Mouse (Mus musculus) mature B cell (primary cell): ENCODE measurements at regions not wholly inside any gene's neighbourhood (a gene's known extent, or its start where the extent isn't known, plus 50 kb on each side); places are given as distances from the start of the nearest gene placed in this dataset.

Experiments used
- in situ Hi-C: fragments of 300-500 bp; cut with MboI; formaldehyde crosslinking; loops from 2 replicates; pipeline ENCODE4 v1.14.3; 2019

GRCm38 (mm10) chr2:51334437-51334836, 185.5 kb upstream of the Rnd3 start:
- in situ Hi-C loops, result no loop called here

- in situ Hi-C loops, result no loop called here
Observed at GRCm38 (mm10) chr2:51327081-51327480, 178.2 kb upstream of the Rnd3 start.

GRCm38 (mm10) chr2:51321676-51322075, 172.8 kb upstream of the Rnd3 start:
- in situ Hi-C loops, result no loop called here

- in situ Hi-C loops, result no loop called here
Observed at GRCm38 (mm10) chr2:51316452-51316851, 167.5 kb upstream of the Rnd3 start.

GRCm38 (mm10) chr2:51313414-51313813, 164.5 kb upstream of the Rnd3 start:
- in situ Hi-C loops, result no loop called here

- in situ Hi-C loops, result no loop called here
Observed at GRCm38 (mm10) chr2:51306257-51306656, 157.3 kb upstream of the Rnd3 start.

- in situ Hi-C loops, result no loop called here
Observed at GRCm38 (mm10) chr2:51305411-51305810, 156.5 kb upstream of the Rnd3 start.

- in situ Hi-C loops, result no loop called here
Observed at GRCm38 (mm10) chr2:51304694-51305093, 155.8 kb upstream of the Rnd3 start.

- in situ Hi-C loops, result no loop called here
Observed at GRCm38 (mm10) chr2:51290659-51291260, 141.8 kb upstream of the Rnd3 start.

GRCm38 (mm10) chr2:51288678-51289077, 139.8 kb upstream of the Rnd3 start:
- in situ Hi-C loops, result no loop called here

GRCm38 (mm10) chr2:51285632-51286031, 136.7 kb upstream of the Rnd3 start:
- in situ Hi-C loops, result no loop called here

GRCm38 (mm10) chr2:51284781-51285225, 135.9 kb upstream of the Rnd3 start:
- in situ Hi-C loops, result no loop called here

GRCm38 (mm10) chr2:51279396-51280045, 130.6 kb upstream of the Rnd3 start:
- in situ Hi-C loops, result no loop called here

- in situ Hi-C loops, result no loop called here
Observed at GRCm38 (mm10) chr2:51278824-51279223, 129.9 kb upstream of the Rnd3 start.

GRCm38 (mm10) chr2:51278356-51278755, 129.4 kb upstream of the Rnd3 start:
- in situ Hi-C loops, result no loop called here

GRCm38 (mm10) chr2:51276591-51276990, 127.7 kb upstream of the Rnd3 start:
- in situ Hi-C loops, result no loop called here

GRCm38 (mm10) chr2:51273300-51273699, 124.4 kb upstream of the Rnd3 start:
- in situ Hi-C loops, result no loop called here

GRCm38 (mm10) chr2:51268532-51268931, 119.6 kb upstream of the Rnd3 start:
- in situ Hi-C loops, result no loop called here

- in situ Hi-C loops, result no loop called here
Observed at GRCm38 (mm10) chr2:51267662-51268061, 118.8 kb upstream of the Rnd3 start.

GRCm38 (mm10) chr2:51262506-51262905, 113.6 kb upstream of the Rnd3 start:
- in situ Hi-C loops, result no loop called here

GRCm38 (mm10) chr2:51250798-51251197, 101.9 kb upstream of the Rnd3 start:
- in situ Hi-C loops, result no loop called here

- in situ Hi-C loops, result no loop called here
Observed at GRCm38 (mm10) chr2:51241573-51241972, 92.7 kb upstream of the Rnd3 start.

- in situ Hi-C loops, result no loop called here
Observed at GRCm38 (mm10) chr2:51240000-51240399, 91.1 kb upstream of the Rnd3 start.

- in situ Hi-C loops, result no loop called here
Observed at GRCm38 (mm10) chr2:51238992-51239391, 90.1 kb upstream of the Rnd3 start.
